Mouse (Mus musculus): ENCODE measurements at regions not wholly inside any gene's neighbourhood (a gene's known extent, or its start where the extent isn't known, plus 50 kb on each side); places are given as distances from the start of the nearest gene placed in this dataset.

DNA sequence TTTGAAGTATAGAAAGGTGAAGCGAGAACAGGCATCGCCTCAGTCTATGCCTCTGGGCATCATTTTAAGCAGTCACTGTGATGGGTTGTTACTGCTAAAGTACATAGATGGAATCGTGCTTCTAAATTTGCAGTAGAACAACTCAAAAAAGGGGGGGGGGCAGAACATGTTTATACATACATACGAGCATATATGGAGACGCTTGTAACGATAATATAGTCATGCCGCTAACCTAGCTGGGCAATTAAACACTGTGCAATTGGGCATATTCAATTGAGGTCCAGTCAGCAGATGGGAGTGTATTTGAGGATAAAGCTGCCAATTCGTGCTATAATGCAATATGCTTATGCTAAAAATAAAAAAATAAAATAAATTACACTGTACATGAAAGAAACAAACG is 282.6 kb upstream of the Gm11146 start:
- Histone ChIP-seq H3K4me2 (ENCODE audit: low read depth, low read length, severe bottlenecking) (no peak overlapping the region), H3K4me1 (replicated peaks; ENCODE audit: control insufficient read depth, insufficient read depth, low read length) (0 out of 2 replicates have a peak, but pooled peaks cover 2% of the 10 kb centered on the region), H3K36me3 (ENCODE audit: control insufficient read depth, insufficient read depth, low read length) (no peaks in the 10 kb centered on the region), H3K9ac (ENCODE audit: low read length) (no peak overlapping the region), H3K27me3 (ENCODE audit: control insufficient read depth, insufficient read depth, low read length) (no peaks in the 10 kb centered on the region), H3K27ac (ENCODE audit: low read depth, low read length) (no peak overlapping the region), H3K9me3 (ENCODE audit: control insufficient read depth, low read length) (no peaks in the 10 kb centered on the region), H3K4me3 (ENCODE audit: low read depth, low read length) (no peak overlapping the region)
- no peak for DNase-seq (ENCODE audit: low spot score)
- no peak for ATAC-seq (replicated peaks; ENCODE audit: low FRiP score)
- WGBS: 91% methylated on average over 9 of the region's 9 CpGs

DNA sequence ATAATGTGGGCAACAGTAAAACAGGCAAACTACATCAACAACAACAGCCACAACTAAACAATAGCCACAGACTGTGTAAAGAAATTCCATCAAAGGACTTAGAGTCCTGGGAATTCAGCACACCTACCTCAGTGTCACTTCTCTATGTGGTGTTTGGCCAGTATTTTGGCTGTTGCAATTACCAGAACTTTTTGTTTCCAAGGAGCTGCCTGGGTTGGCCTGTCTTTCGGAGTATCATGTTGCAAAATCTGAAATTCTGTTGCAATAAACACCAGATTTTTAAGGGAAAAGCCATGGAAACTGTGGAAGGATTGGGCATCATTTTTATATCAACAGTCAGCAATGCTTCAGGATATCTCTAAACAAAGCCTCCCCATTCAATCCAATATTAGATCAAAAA is 275.1 kb upstream of the Gm11146 start:
- Histone ChIP-seq H3K4me3 (ENCODE audit: low read depth, low read length) (no peak overlapping the region), H3K27me3 (ENCODE audit: control insufficient read depth, insufficient read depth, low read length) (no peaks in the 10 kb centered on the region), H3K9ac (ENCODE audit: low read length) (no peak overlapping the region), H3K9me3 (ENCODE audit: control insufficient read depth, low read length) (no peaks in the 10 kb centered on the region), H3K4me2 (ENCODE audit: low read depth, low read length, severe bottlenecking) (no peak overlapping the region), H3K36me3 (ENCODE audit: control insufficient read depth, insufficient read depth, low read length) (no peaks in the 10 kb centered on the region), H3K4me1 (replicated peaks; ENCODE audit: control insufficient read depth, insufficient read depth, low read length) (no peaks in the 10 kb centered on the region), H3K27ac (ENCODE audit: low read depth, low read length) (no peak overlapping the region)
- no peak for ATAC-seq (replicated peaks; ENCODE audit: low FRiP score)
- 91% methylated on average over 1 of the region's 1 CpGs for WGBS
- no peak for DNase-seq (ENCODE audit: low spot score)

DNA sequence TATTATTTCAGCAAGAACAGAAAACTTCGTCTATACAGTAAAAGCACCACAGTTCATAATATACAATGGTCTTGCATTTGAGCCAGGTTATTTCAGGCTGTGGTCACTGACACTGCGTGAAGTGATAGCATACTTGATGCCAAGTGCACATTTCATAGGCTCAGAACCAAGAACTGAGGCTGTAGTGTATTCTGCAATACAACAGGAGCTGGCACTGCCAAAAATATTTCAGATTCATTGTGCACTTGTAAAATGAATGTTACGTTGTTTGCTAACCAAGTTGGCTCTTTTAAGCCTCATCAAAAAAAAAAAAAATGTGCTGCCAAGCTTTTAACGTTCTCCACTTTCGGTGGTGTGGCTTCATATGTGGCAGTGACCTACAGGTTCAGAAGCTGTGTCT is 261.4 kb upstream of the Gm11146 start:
- Histone ChIP-seq H3K27me3 (ENCODE audit: control insufficient read depth, insufficient read depth, low read length) (no peaks in the 10 kb centered on the region), H3K36me3 (ENCODE audit: control insufficient read depth, insufficient read depth, low read length) (no peaks in the 10 kb centered on the region), H3K27ac (ENCODE audit: low read depth, low read length) (no peak overlapping the region), H3K4me3 (ENCODE audit: low read depth, low read length) (no peak overlapping the region), H3K9ac (ENCODE audit: low read length) (no peak overlapping the region), H3K4me2 (ENCODE audit: low read depth, low read length, severe bottlenecking) (no peak overlapping the region), H3K4me1 (replicated peaks; ENCODE audit: control insufficient read depth, insufficient read depth, low read length) (no peaks in the 10 kb centered on the region), H3K9me3 (ENCODE audit: control insufficient read depth, low read length) (no peaks in the 10 kb centered on the region)
- ATAC-seq (replicated peaks; ENCODE audit: low FRiP score): no peak
- DNase-seq (ENCODE audit: low spot score): no peak
- 87% methylated on average over 5 of the region's 5 CpGs for WGBS

DNA sequence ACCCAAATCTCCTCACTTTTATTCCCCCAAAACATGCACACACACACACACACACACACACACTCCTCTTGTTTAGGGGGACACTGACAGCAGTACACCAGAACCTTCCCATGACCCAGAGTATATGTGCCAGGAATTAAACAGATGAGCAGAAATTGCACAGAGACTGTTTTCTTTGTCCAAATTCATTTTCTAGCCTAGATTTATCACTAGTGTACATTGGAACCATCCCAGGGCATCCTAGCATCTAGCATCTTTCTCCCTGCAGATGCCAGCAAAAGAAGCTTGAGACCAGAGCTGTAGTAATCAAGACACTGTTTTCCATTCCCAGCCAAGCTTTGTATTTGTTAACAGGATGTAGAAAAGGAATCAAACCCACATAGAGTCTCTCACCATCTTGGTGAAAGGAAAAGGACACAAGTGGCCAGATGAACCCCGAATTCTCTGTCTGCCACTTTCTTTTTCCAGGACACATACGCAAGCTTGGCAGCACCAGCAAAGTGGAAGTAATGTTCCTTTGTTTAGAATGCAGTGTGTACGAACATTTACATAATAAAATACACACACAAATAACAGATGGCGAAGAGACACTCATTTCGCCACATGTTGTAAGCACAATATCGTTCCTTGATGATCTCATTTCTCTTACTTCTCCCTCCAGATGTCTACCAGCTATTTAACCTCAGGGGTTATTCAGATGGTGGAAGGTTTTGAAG is 250.3 kb upstream of the Gm11146 start:
- H3K4me2 ChIP-seq (ENCODE audit: low read depth, low read length, severe bottlenecking): no peak overlapping the region
- 78% methylated on average over 6 of the region's 6 CpGs for WGBS
- no peak overlapping the region for H3K4me3 ChIP-seq (ENCODE audit: low read depth, low read length)
- H3K9ac ChIP-seq (ENCODE audit: low read length): no peak overlapping the region
- no peaks in the 10 kb centered on the region for H3K36me3 ChIP-seq (ENCODE audit: control insufficient read depth, insufficient read depth, low read length)
- H3K27me3 ChIP-seq (ENCODE audit: control insufficient read depth, insufficient read depth, low read length): no peaks in the 10 kb centered on the region
- DNase-seq (ENCODE audit: low spot score) (no peak), ATAC-seq (replicated peaks; ENCODE audit: low FRiP score) (peak; percentile 80)
- H3K27ac ChIP-seq (ENCODE audit: low read depth, low read length): peak overlapping the region; percentile 42; the same call in 1 of the 2 replicates
- no peaks in the 10 kb centered on the region for H3K9me3 ChIP-seq (ENCODE audit: control insufficient read depth, low read length)
- H3K4me1 ChIP-seq (replicated peaks; ENCODE audit: control insufficient read depth, insufficient read depth, low read length): no peaks in the 10 kb centered on the region

DNA sequence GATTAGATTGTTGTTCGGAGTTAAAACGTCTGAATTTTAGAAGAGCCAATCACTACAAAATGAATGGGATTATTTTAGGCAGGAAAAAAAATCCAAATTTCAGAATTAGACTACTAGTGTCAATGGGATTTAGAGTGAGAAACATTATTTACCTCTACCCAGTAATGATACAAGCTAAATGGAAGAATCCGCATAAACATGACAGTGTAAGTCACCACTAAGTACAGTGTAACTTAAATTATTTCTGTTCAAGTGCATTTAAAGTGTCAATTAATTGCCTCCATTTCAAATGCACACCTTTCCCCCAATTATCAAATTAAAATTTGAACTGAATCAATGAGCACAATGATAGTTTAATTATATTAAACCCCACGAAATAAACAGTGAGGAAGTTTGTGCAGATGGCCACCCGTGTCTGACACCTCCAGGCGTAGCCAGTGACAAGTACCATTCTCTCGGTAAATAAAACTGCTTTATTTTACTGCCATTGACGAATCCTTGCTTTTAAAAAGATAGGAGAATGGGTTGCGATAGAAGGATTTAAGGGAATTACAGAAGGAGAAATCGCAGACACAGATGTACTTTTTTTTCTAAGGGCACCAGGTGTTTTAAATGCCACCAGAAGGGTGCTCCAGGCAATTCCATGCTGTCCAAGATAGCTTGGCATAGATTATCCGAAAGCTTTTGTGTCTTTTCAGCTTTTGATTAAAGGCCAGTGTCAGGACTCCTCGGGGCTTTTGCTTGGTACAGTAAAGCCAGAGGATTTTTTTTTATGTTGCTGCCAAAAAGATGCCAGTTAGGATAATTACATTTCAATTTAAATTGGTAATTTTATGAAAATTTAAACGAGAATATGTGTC is 249.5 kb upstream of the Gm11146 start:
- Histone ChIP-seq H3K4me2 (ENCODE audit: low read depth, low read length, severe bottlenecking) (no peak overlapping the region), H3K27ac (ENCODE audit: low read depth, low read length) (no peak overlapping the region), H3K4me3 (ENCODE audit: low read depth, low read length) (no peak overlapping the region), H3K9ac (ENCODE audit: low read length) (no peak overlapping the region), H3K4me1 (replicated peaks; ENCODE audit: control insufficient read depth, insufficient read depth, low read length) (no peaks in the 10 kb centered on the region), H3K27me3 (ENCODE audit: control insufficient read depth, insufficient read depth, low read length) (no peaks in the 10 kb centered on the region), H3K9me3 (ENCODE audit: control insufficient read depth, low read length) (no peaks in the 10 kb centered on the region), H3K36me3 (ENCODE audit: control insufficient read depth, insufficient read depth, low read length) (no peaks in the 10 kb centered on the region)
- ATAC-seq (replicated peaks; ENCODE audit: low FRiP score): peak; percentile 75
- DNase-seq (ENCODE audit: low spot score): no peak
- 75% methylated on average over 13 of the region's 13 CpGs for WGBS

DNA sequence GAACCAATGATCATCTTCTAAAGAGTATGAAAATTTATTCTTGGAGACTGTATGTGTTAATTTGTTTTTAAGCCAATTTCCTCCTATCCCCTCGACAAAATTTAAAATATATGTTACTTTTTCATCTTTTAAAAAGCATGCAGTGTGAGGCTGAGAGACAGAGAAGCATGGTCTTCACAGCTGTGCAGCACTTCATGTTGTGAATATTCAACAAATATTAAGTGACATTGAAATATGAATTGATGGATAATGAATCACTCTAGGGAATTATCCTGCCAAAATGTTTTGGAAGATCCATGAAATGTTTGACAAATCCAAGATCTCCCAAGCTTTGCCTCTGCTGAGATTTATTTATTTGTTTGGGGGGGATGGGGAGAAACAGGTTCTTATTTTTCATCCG is 233.9 kb upstream of the Gm11146 start:
- no peaks in the 10 kb centered on the region for H3K4me1 ChIP-seq (replicated peaks; ENCODE audit: control insufficient read depth, insufficient read depth, low read length)
- no peaks in the 10 kb centered on the region for H3K36me3 ChIP-seq (ENCODE audit: control insufficient read depth, insufficient read depth, low read length)
- ATAC-seq (replicated peaks; ENCODE audit: low FRiP score) (no peak), DNase-seq (ENCODE audit: low spot score) (no peak)
- H3K4me3 ChIP-seq (ENCODE audit: low read depth, low read length): no peak overlapping the region
- no peak overlapping the region for H3K9ac ChIP-seq (ENCODE audit: low read length)
- no peak overlapping the region for H3K27ac ChIP-seq (ENCODE audit: low read depth, low read length)
- H3K4me2 ChIP-seq (ENCODE audit: low read depth, low read length, severe bottlenecking): no peak overlapping the region
- no peaks in the 10 kb centered on the region for H3K27me3 ChIP-seq (ENCODE audit: control insufficient read depth, insufficient read depth, low read length)
- H3K9me3 ChIP-seq (ENCODE audit: control insufficient read depth, low read length): no peaks in the 10 kb centered on the region
- 86% methylated on average over 2 of the region's 2 CpGs for WGBS

DNA sequence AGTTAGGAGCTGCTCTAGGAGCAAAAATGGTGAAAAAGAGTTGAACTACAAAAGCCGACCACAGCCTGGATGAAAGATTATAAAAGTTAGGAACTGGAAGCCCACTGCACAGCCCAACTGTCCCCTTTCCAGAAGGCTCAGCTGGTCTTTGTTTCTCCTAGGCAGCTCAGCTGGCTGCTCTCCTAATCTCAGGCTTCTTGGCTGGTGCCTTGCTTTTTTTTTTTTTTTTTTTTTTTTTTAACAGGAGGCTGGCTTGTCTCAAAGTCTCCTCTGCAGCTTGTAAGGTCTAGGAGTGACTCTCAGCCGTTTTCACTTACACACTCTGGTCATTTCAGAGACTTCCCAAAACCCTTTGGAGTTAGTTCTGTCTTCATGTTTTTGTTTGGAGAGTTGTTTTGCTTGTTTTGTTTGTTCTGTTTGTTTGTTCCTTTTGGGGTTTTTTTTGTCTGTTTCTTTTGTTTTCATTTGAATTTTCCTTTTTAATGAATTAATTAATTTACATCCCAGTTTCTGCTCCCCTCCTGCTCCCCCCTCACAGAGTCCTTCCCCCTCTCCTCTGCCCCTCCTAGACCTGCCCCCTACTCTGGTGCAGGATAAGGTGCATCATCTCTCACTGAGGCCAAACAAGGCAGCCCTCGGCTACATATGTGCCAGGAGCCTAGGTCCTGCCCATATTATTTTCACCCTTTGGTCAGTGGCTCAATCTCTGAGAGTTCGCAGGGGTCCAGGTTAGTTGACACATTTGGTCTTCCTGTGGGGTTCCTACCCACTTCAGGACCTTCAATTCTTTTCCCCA is 225.6 kb upstream of the Gm11146 start:
- H3K27ac ChIP-seq (ENCODE audit: low read depth, low read length): no peak overlapping the region
- no peak for ATAC-seq (replicated peaks; ENCODE audit: low FRiP score)
- H3K27me3 ChIP-seq (ENCODE audit: control insufficient read depth, insufficient read depth, low read length): no peaks in the 10 kb centered on the region
- no peaks in the 10 kb centered on the region for H3K4me1 ChIP-seq (replicated peaks; ENCODE audit: control insufficient read depth, insufficient read depth, low read length)
- no peaks in the 10 kb centered on the region for H3K36me3 ChIP-seq (ENCODE audit: control insufficient read depth, insufficient read depth, low read length)
- H3K4me2 ChIP-seq (ENCODE audit: low read depth, low read length, severe bottlenecking): no peak overlapping the region
- DNase-seq (ENCODE audit: low spot score): no peak
- no peak overlapping the region for H3K4me3 ChIP-seq (ENCODE audit: low read depth, low read length)
- WGBS: 65% methylated on average over 4 of the region's 4 CpGs
- H3K9me3 ChIP-seq (ENCODE audit: control insufficient read depth, low read length): no peaks in the 10 kb centered on the region
- H3K9ac ChIP-seq (ENCODE audit: low read length): no peak overlapping the region

DNA sequence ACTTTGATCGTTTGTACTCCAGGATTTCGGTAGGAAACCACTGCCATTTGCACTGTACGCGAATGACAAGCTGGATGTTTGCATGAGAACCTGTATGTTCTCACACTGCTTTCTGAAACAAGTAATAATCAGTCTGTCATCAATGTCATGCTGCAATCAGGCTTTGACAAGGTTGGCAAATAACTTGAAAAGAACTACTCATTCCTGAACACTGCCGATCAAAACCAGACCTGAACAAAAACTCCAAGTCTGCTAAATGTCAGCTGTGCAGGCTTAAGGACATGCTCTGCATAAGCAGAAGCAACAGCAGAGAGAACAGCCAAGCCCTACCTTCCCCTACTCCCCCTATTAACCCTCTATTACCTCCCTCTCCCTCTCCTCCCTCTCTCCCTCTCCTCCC is 197.8 kb upstream of the Gm11146 start:
- Histone ChIP-seq H3K9ac (ENCODE audit: low read length) (no peak overlapping the region), H3K36me3 (ENCODE audit: control insufficient read depth, insufficient read depth, low read length) (no peaks in the 10 kb centered on the region), H3K27me3 (ENCODE audit: control insufficient read depth, insufficient read depth, low read length) (no peaks in the 10 kb centered on the region), H3K4me2 (ENCODE audit: low read depth, low read length, severe bottlenecking) (no peak overlapping the region), H3K9me3 (ENCODE audit: control insufficient read depth, low read length) (no peaks in the 10 kb centered on the region), H3K27ac (ENCODE audit: low read depth, low read length) (no peak overlapping the region), H3K4me3 (ENCODE audit: low read depth, low read length) (no peak overlapping the region), H3K4me1 (replicated peaks; ENCODE audit: control insufficient read depth, insufficient read depth, low read length) (no peaks in the 10 kb centered on the region)
- ATAC-seq (replicated peaks; ENCODE audit: low FRiP score) (no peak), DNase-seq (ENCODE audit: low spot score) (no peak)
- WGBS: 83% methylated on average over 5 of the region's 5 CpGs

Data from forebrain, embryonic 11.5 days (tissue).